Mouse (Mus musculus): ENCODE measurements around the gene Dnah7c. TPM values are rescaled to one million over a fixed set of nuclear protein-coding genes. Genes with fewer than 3 reads are reported as not detected.
A peak's percentile ranks its signal among the peaks of the same experiment; 100 is the strongest.

Dnah7c gene
- polyA plus RNA-seq, 1 experiment from 2014 or later, result 0.01 TPM

DNA sequence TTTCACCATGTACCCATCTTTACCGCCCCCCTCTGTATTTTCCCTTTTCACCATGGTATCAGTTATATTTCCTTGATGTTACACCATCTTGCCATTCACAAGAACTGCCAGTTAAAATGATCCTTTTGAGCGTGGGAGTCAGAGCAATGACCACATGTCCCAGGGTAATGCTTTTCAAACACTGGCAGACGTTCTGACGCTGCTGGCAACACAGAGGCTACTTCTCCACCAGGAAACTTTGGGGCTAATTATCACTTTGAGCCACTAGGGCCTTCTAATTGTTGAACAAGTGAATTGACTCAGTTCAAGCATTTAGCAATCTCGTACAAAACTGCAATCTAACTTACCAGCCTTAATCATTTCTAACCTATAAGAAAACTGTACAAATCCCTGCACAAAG lies 419.8 kb downstream of the Dnah7c start:
- H3K36me3 ChIP-seq (ENCODE audit: control insufficient read depth, insufficient read depth, low read length), result no peaks in the 10 kb centered on the region
- H3K27ac ChIP-seq (replicated peaks), result no peak overlapping the region
- H3K9me3 ChIP-seq (ENCODE audit: control insufficient read depth, low read length), result no peaks in the 10 kb centered on the region
- DNase-seq (ENCODE audit: low spot score), result no peak
- H3K27me3 ChIP-seq (ENCODE audit: control insufficient read depth, insufficient read depth, low read length), result no peaks in the 10 kb centered on the region
- H3K4me1 ChIP-seq (replicated peaks; ENCODE audit: control insufficient read depth, insufficient read depth), result no peaks in the 10 kb centered on the region
- H3K9ac ChIP-seq (ENCODE audit: low read length), result no peak overlapping the region
- H3K4me2 ChIP-seq (replicated peaks; ENCODE audit: low read depth), result no peak overlapping the region
- no peak for ATAC-seq (ENCODE audit: low FRiP score, low TSS enrichment)
- no peak overlapping the region for H3K4me3 ChIP-seq (ENCODE audit: low read depth, low read length)
- TF ChIP-seq EP300 (optimal IDR thresholded peaks at IDR 0.05) (no peak), CTCF (IDR thresholded peaks at IDR 0.05; ENCODE audit: low read depth) (no peak)
- 64% methylated on average over 5 of the region's 5 CpGs for WGBS

GRCm38 (mm10) chr1:46849758-46850157 lies 424.4 kb downstream of the Dnah7c start:
- no peaks in the 10 kb centered on the region for H3K4me1 ChIP-seq (replicated peaks; ENCODE audit: control insufficient read depth, insufficient read depth)
- H3K36me3 ChIP-seq (ENCODE audit: control insufficient read depth, insufficient read depth, low read length), result no peaks in the 10 kb centered on the region
- no peak overlapping the region for H3K27ac ChIP-seq (replicated peaks)
- H3K27me3 ChIP-seq (ENCODE audit: control insufficient read depth, insufficient read depth, low read length), result no peaks in the 10 kb centered on the region
- no peak overlapping the region for H3K9ac ChIP-seq (ENCODE audit: low read length)
- no peak for ATAC-seq (ENCODE audit: low FRiP score, low TSS enrichment)
- H3K9me3 ChIP-seq (ENCODE audit: control insufficient read depth, low read length), result no peaks in the 10 kb centered on the region
- H3K4me2 ChIP-seq (replicated peaks; ENCODE audit: low read depth), result no peak overlapping the region
- no peak overlapping the region for H3K4me3 ChIP-seq (ENCODE audit: low read depth, low read length)
- WGBS, result 31% methylated on average over 1 of the region's 1 CpGs
- TF ChIP-seq CTCF (IDR thresholded peaks at IDR 0.05; ENCODE audit: low read depth) (peak; percentile 88), EP300 (optimal IDR thresholded peaks at IDR 0.05) (no peak)
- peak; percentile 29 for DNase-seq (ENCODE audit: low spot score)

DNA sequence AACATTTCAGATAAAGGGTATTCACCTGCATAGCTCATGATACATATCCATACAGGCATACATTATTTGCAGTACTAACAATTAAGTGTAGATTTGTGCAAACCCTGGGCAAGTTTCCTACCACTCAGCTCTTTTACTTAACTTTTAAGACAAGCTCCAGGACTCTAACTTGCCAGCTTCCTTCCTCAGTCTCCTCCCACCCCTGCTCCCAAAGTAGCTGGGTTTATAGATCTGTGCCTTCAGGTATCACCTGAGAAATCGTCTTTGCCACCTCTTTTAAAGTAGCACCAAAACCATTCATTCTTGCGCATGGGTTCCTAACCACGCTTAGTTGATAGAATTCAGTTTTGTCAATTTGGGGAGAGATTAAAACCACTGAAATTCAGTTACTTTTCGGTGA lies 426.2 kb downstream of the Dnah7c start:
- H3K36me3 ChIP-seq (ENCODE audit: control insufficient read depth, insufficient read depth, low read length), result no peaks in the 10 kb centered on the region
- H3K4me2 ChIP-seq (replicated peaks; ENCODE audit: low read depth), result peak overlapping the region; percentile 66
- TF ChIP-seq EP300 (optimal IDR thresholded peaks at IDR 0.05) (no peak), CTCF (IDR thresholded peaks at IDR 0.05; ENCODE audit: low read depth) (no peak)
- H3K4me3 ChIP-seq (ENCODE audit: low read depth, low read length), result no peak overlapping the region
- no peaks in the 10 kb centered on the region for H3K4me1 ChIP-seq (replicated peaks; ENCODE audit: control insufficient read depth, insufficient read depth)
- H3K9ac ChIP-seq (ENCODE audit: low read length), result no peak overlapping the region
- H3K27ac ChIP-seq (replicated peaks), result peak overlapping the region; percentile 30; the same call in 1 of the 2 replicates
- H3K9me3 ChIP-seq (ENCODE audit: control insufficient read depth, low read length), result no peaks in the 10 kb centered on the region
- H3K27me3 ChIP-seq (ENCODE audit: control insufficient read depth, insufficient read depth, low read length), result no peaks in the 10 kb centered on the region
- ATAC-seq (ENCODE audit: low FRiP score, low TSS enrichment), result no peak
- 33% methylated on average over 4 of the region's 4 CpGs for WGBS
- no peak for DNase-seq (ENCODE audit: low spot score)

GRCm38 (mm10) chr1:46852216-46852599 lies 426.8 kb downstream of the Dnah7c start:
- WGBS, result 0% methylated on average over 4 of the region's 4 CpGs
- peak overlapping the region; percentile 100 for H3K27ac ChIP-seq (replicated peaks)
- peak overlapping the region; percentile 99 for H3K4me3 ChIP-seq (ENCODE audit: low read depth, low read length)
- H3K36me3 ChIP-seq (ENCODE audit: control insufficient read depth, insufficient read depth, low read length), result no peaks in the 10 kb centered on the region
- peak overlapping the region; percentile 66 for H3K4me2 ChIP-seq (replicated peaks; ENCODE audit: low read depth)
- H3K4me1 ChIP-seq (replicated peaks; ENCODE audit: control insufficient read depth, insufficient read depth), result no peaks in the 10 kb centered on the region
- TF ChIP-seq EP300 (optimal IDR thresholded peaks at IDR 0.05), result no peak
- no peak for TF ChIP-seq CTCF (IDR thresholded peaks at IDR 0.05; ENCODE audit: low read depth)
- H3K9me3 ChIP-seq (ENCODE audit: control insufficient read depth, low read length), result no peaks in the 10 kb centered on the region
- no peaks in the 10 kb centered on the region for H3K27me3 ChIP-seq (ENCODE audit: control insufficient read depth, insufficient read depth, low read length)
- H3K9ac ChIP-seq (ENCODE audit: low read length), result peak overlapping the region; percentile 100
- ATAC-seq (ENCODE audit: low FRiP score, low TSS enrichment) (no peak), DNase-seq (ENCODE audit: low spot score) (no peak)

- H3K9me3 ChIP-seq (ENCODE audit: control insufficient read depth, low read length), result no peaks in the 10 kb centered on the region
- DNase-seq (ENCODE audit: low spot score) (peak; percentile 77), ATAC-seq (ENCODE audit: low FRiP score, low TSS enrichment) (peak; percentile 34)
- WGBS, result 0% methylated on average over 34 of the region's 75 CpGs
- TF ChIP-seq EP300 (optimal IDR thresholded peaks at IDR 0.05), result peak; percentile 5
- no peak for TF ChIP-seq CTCF (IDR thresholded peaks at IDR 0.05; ENCODE audit: low read depth)
- H3K4me2 ChIP-seq (replicated peaks; ENCODE audit: low read depth), result peak overlapping the region; percentile 66
- H3K9ac ChIP-seq (ENCODE audit: low read length), result peak overlapping the region; percentile 100
- H3K36me3 ChIP-seq (ENCODE audit: control insufficient read depth, insufficient read depth, low read length), result no peaks in the 10 kb centered on the region
- peak overlapping the region; percentile 99 for H3K4me3 ChIP-seq (ENCODE audit: low read depth, low read length)
- H3K27me3 ChIP-seq (ENCODE audit: control insufficient read depth, insufficient read depth, low read length), result no peaks in the 10 kb centered on the region
- peak overlapping the region; percentile 100 for H3K27ac ChIP-seq (replicated peaks)
- H3K4me1 ChIP-seq (replicated peaks; ENCODE audit: control insufficient read depth, insufficient read depth), result no peaks in the 10 kb centered on the region
These were observed 427.3 kb downstream of the Dnah7c start for GRCm38 (mm10) chr1:46852600-46853272.

- H3K4me1 ChIP-seq (replicated peaks; ENCODE audit: control insufficient read depth, insufficient read depth), result no peaks in the 10 kb centered on the region
- TF ChIP-seq EP300 (optimal IDR thresholded peaks at IDR 0.05) (peak; percentile 84), CTCF (IDR thresholded peaks at IDR 0.05; ENCODE audit: low read depth) (peak; percentile 41)
- H3K27me3 ChIP-seq (ENCODE audit: control insufficient read depth, insufficient read depth, low read length), result no peaks in the 10 kb centered on the region
- peak overlapping the region; percentile 99 for H3K4me3 ChIP-seq (ENCODE audit: low read depth, low read length)
- H3K4me2 ChIP-seq (replicated peaks; ENCODE audit: low read depth), result peak overlapping the region; percentile 66
- H3K9me3 ChIP-seq (ENCODE audit: control insufficient read depth, low read length), result no peaks in the 10 kb centered on the region
- DNase-seq (ENCODE audit: low spot score) (peak; percentile 98), ATAC-seq (ENCODE audit: low FRiP score, low TSS enrichment) (peak; percentile 95)
- H3K9ac ChIP-seq (ENCODE audit: low read length), result peak overlapping the region; percentile 100
- no peaks in the 10 kb centered on the region for H3K36me3 ChIP-seq (ENCODE audit: control insufficient read depth, insufficient read depth, low read length)
- WGBS, result under 1% methylated on average over 86 of the region's 86 CpGs
- peak overlapping the region; percentile 100 for H3K27ac ChIP-seq (replicated peaks)
These were observed 428.1 kb downstream of the Dnah7c start for GRCm38 (mm10) chr1:46853317-46854035.
